Mouse (Mus musculus) forebrain, embryonic 16.5 days (tissue): Measurements from ENCODE around the gene Lin52. TPM values are rescaled to one million over a fixed set of nuclear protein-coding genes. Genes with fewer than 3 reads are reported as not detected.

ENCODE experiments used
- ATAC-seq: fragments of 200-750 bp; cut with Nextera tagmentation; 2 replicates; pipeline ENCODE4 v1.8.0; 2017; ENCODE audit warnings: mild to moderate bottlenecking, moderate library complexity
- H3K27ac ChIP-seq: fragments of 300-500 bp; sonication (generic); 2 replicates; pipeline ENCODE4 v1.5.1; 2014; ENCODE audit warnings: low read length, control low read depth
- H3K27me3 ChIP-seq: fragments of 300-500 bp; sonication (generic); replicated peaks from 2 replicates; pipeline ENCODE4 v1.6.1; 2014; ENCODE audit warnings: low read length; ENCODE audit not compliant: control insufficient read depth, insufficient read depth
- H3K36me3 ChIP-seq: fragments of 300-500 bp; sonication (generic); 2 replicates; pipeline ENCODE4 v1.6.1; 2014; ENCODE audit not compliant: control insufficient read depth, insufficient read depth
- H3K4me1 ChIP-seq: fragments of 300-500 bp; sonication (generic); replicated peaks from 2 replicates; pipeline ENCODE4 v1.6.1; 2014; ENCODE audit warnings: low read length; ENCODE audit not compliant: control insufficient read depth, insufficient read depth
- H3K4me2 ChIP-seq: fragments of 300-500 bp; sonication (generic); 2 replicates; pipeline ENCODE4 v1.6.1; 2014; ENCODE audit warnings: mild to moderate bottlenecking, low read length, control low read depth
- H3K4me3 ChIP-seq: fragments of 300-500 bp; sonication (generic); replicated peaks from 2 replicates; pipeline ENCODE4 v1.5.1; 2014; ENCODE audit warnings: mild to moderate bottlenecking, low read length, control low read depth
- H3K9ac ChIP-seq: fragments of 300-500 bp; sonication (generic); replicated peaks from 2 replicates; pipeline ENCODE4 v1.6.1; 2014; ENCODE audit warnings: low read depth, low read length, control low read depth
- H3K9me3 ChIP-seq: fragments of 300-500 bp; sonication (generic); 2 replicates; pipeline ENCODE4 v1.6.1; 2016; ENCODE audit warnings: low read length; ENCODE audit not compliant: control insufficient read depth
- WGBS: fragments of 180-500 bp; shearing (Covaris S2); extraction: QIAGEN DNeasy Blood & Tissue Kit; methylation state at CpG from one replicate; pipeline ENCODE4 v1.1.7; 2014; 5-methylcytosine and 5-hydroxymethylcytosine counted together
- polyA plus RNA-seq: library from polyadenylated mRNA; unstranded; fragments of >200 nt; fragmentation: Nextera tagmentation; extraction: Ambion mirVana; gene quantifications from 2 replicates; pipeline ENCODE4 v1.2.1, GENCODE M21; 2015

Lin52 gene
- polyA plus RNA-seq, 1 experiment from 2014 or later: 40.3 TPM

- 49% methylated on average over 3 of the region's 3 CpGs for WGBS
- H3K9me3 ChIP-seq: 0 out of 2 replicates have a peak, but pooled peaks cover 2% of the 10 kb centered on the region
- no peak overlapping the region for H3K4me2 ChIP-seq
- ATAC-seq: no peak
- H3K27ac ChIP-seq: no peak overlapping the region
- H3K36me3 ChIP-seq: no peaks in the 10 kb centered on the region
- H3K27me3 ChIP-seq: no peaks in the 10 kb centered on the region
- no peak overlapping the region for H3K4me3 ChIP-seq
- no peak overlapping the region for H3K9ac ChIP-seq
- H3K4me1 ChIP-seq: no peaks in the 10 kb centered on the region
Measured at GRCm38 (mm10) chr12:84423990-84424389, 27.2 kb upstream of the Lin52 start.

- Histone ChIP-seq H3K27ac (no peak overlapping the region), H3K27me3 (no peaks in the 10 kb centered on the region), H3K4me1 (no peaks in the 10 kb centered on the region), H3K9ac (no peak overlapping the region), H3K36me3 (no peaks in the 10 kb centered on the region; the same call in 1 of the 2 replicates), H3K4me2 (no peak overlapping the region), H3K4me3 (no peak overlapping the region), H3K9me3 (no peaks in the 10 kb centered on the region)
- WGBS: 93% methylated on average over 2 of the region's 2 CpGs
- no peak for ATAC-seq
Measured at GRCm38 (mm10) chr12:84429825-84430224, 21.4 kb upstream of the Lin52 start.

- Histone ChIP-seq H3K9ac (no peak overlapping the region), H3K4me3 (no peak overlapping the region), H3K27ac (no peak overlapping the region), H3K4me1 (no peaks in the 10 kb centered on the region), H3K27me3 (no peaks in the 10 kb centered on the region), H3K36me3 (peaks cover 4% of the 10 kb centered on the region), H3K4me2 (no peak overlapping the region), H3K9me3 (no peaks in the 10 kb centered on the region)
- no peak for ATAC-seq
- WGBS: 94% methylated on average over 2 of the region's 2 CpGs
Measured at GRCm38 (mm10) chr12:84438697-84439096, 12.5 kb upstream of the Lin52 start.

- no peak overlapping the region for H3K4me2 ChIP-seq
- no peak overlapping the region for H3K9ac ChIP-seq
- no peaks in the 10 kb centered on the region for H3K4me1 ChIP-seq
- no peak overlapping the region for H3K4me3 ChIP-seq
- H3K27me3 ChIP-seq: 0 out of 2 replicates have a peak, but pooled peaks cover 3% of the 10 kb centered on the region
- H3K27ac ChIP-seq: no peak overlapping the region
- peaks cover 4% of the 10 kb centered on the region; the same call in 1 of the 2 replicates for H3K36me3 ChIP-seq
- H3K9me3 ChIP-seq: no peaks in the 10 kb centered on the region
- 86% methylated on average over 4 of the region's 4 CpGs for WGBS
- no peak for ATAC-seq
Measured at GRCm38 (mm10) chr12:84442526-84442925, 8.7 kb upstream of the Lin52 start.

- Histone ChIP-seq H3K9ac (no peak overlapping the region), H3K4me1 (peaks cover 15% of the 10 kb centered on the region), H3K9me3 (no peaks in the 10 kb centered on the region), H3K36me3 (no peaks in the 10 kb centered on the region), H3K4me3 (no peak overlapping the region), H3K27ac (no peak overlapping the region), H3K27me3 (0 out of 2 replicates have a peak, but pooled peaks cover 5% of the 10 kb centered on the region), H3K4me2 (no peak overlapping the region)
- WGBS: 61% methylated on average over 1 of the region's 1 CpGs
- no peak for ATAC-seq
Measured at GRCm38 (mm10) chr12:84447386-84447785, 3.8 kb upstream of the Lin52 start.

GRCm38 (mm10) chr12:84448181-84448580, 3.0 kb upstream of the Lin52 start:
- H3K4me1 ChIP-seq: peaks cover 21% of the 10 kb centered on the region
- H3K36me3 ChIP-seq: no peaks in the 10 kb centered on the region
- no peak overlapping the region for H3K4me2 ChIP-seq
- ATAC-seq: no peak
- H3K9me3 ChIP-seq: no peaks in the 10 kb centered on the region
- H3K27ac ChIP-seq: no peak overlapping the region
- H3K4me3 ChIP-seq: no peak overlapping the region
- 0 out of 2 replicates have a peak, but pooled peaks cover 5% of the 10 kb centered on the region for H3K27me3 ChIP-seq
- no peak overlapping the region for H3K9ac ChIP-seq
- 85% methylated on average over 6 of the region's 6 CpGs for WGBS

GRCm38 (mm10) chr12:84449887-84450286, 1.3 kb upstream of the Lin52 start:
- ATAC-seq: no peak
- Histone ChIP-seq H3K4me3 (peak overlapping the region; percentile 64), H3K4me2 (peak overlapping the region; percentile 87), H3K27ac (no peak overlapping the region), H3K9me3 (no peaks in the 10 kb centered on the region), H3K9ac (no peak overlapping the region), H3K27me3 (0 out of 2 replicates have a peak, but pooled peaks cover 5% of the 10 kb centered on the region), H3K4me1 (peaks cover 21% of the 10 kb centered on the region), H3K36me3 (no peaks in the 10 kb centered on the region)
- WGBS: 49% methylated on average over 10 of the region's 10 CpGs

- Histone ChIP-seq H3K9me3 (no peaks in the 10 kb centered on the region), H3K27me3 (0 out of 2 replicates have a peak, but pooled peaks cover 5% of the 10 kb centered on the region), H3K4me3 (peak overlapping the region; percentile 64), H3K36me3 (no peaks in the 10 kb centered on the region), H3K4me1 (peaks cover 21% of the 10 kb centered on the region), H3K4me2 (peak overlapping the region; percentile 87), H3K27ac (peak overlapping the region; percentile 69), H3K9ac (peak overlapping the region; percentile 82)
- no peak for ATAC-seq
- under 1% methylated on average over 6 of the region's 6 CpGs for WGBS
Measured at GRCm38 (mm10) chr12:84450351-84450717, 888 bp upstream of the Lin52 start.

- H3K4me3 ChIP-seq: peak overlapping the region; percentile 64
- peak overlapping the region; percentile 53 for H3K9ac ChIP-seq
- H3K9me3 ChIP-seq: no peaks in the 10 kb centered on the region
- H3K27me3 ChIP-seq: 0 out of 2 replicates have a peak, but pooled peaks cover 5% of the 10 kb centered on the region
- H3K4me1 ChIP-seq: peaks cover 21% of the 10 kb centered on the region
- H3K27ac ChIP-seq: peak overlapping the region; percentile 20; the same call in 1 of the 2 replicates
- peaks cover under 1% of the 10 kb centered on the region; the same call in 1 of the 2 replicates for H3K36me3 ChIP-seq
- 2% methylated on average over 11 of the region's 11 CpGs for WGBS
- no peak for ATAC-seq
- H3K4me2 ChIP-seq: peak overlapping the region; percentile 69
Measured at GRCm38 (mm10) chr12:84451801-84452200, 579 bp downstream of the Lin52 start.

- 91% methylated on average over 3 of the region's 3 CpGs for WGBS
- H3K36me3 ChIP-seq: peaks cover 9% of the 10 kb centered on the region
- no peak for ATAC-seq
- no peaks in the 10 kb centered on the region for H3K9me3 ChIP-seq
- H3K4me2 ChIP-seq: no peak overlapping the region
- peaks cover 11% of the 10 kb centered on the region for H3K4me1 ChIP-seq
- no peaks in the 10 kb centered on the region for H3K27me3 ChIP-seq
- H3K9ac ChIP-seq: no peak overlapping the region
- H3K27ac ChIP-seq: no peak overlapping the region
- H3K4me3 ChIP-seq: no peak overlapping the region
Measured at GRCm38 (mm10) chr12:84456911-84457310, 5.7 kb downstream of the Lin52 start.
